Mouse (Mus musculus) c-Kit-positive CD71-negative TER-119-negative erythroid progenitor cells, embryonic 14.5 days (primary cell): ENCODE data around the gene Dhrs1.
A peak's percentile ranks its signal among the peaks of the same experiment; 100 is the strongest.

Experiments used
- DNase-seq: peaks from one replicate; pipeline ENCODE4 v3.0.0-alpha.2; 2013; ENCODE audit warnings: low read depth

Gene Dhrs1

DNA sequence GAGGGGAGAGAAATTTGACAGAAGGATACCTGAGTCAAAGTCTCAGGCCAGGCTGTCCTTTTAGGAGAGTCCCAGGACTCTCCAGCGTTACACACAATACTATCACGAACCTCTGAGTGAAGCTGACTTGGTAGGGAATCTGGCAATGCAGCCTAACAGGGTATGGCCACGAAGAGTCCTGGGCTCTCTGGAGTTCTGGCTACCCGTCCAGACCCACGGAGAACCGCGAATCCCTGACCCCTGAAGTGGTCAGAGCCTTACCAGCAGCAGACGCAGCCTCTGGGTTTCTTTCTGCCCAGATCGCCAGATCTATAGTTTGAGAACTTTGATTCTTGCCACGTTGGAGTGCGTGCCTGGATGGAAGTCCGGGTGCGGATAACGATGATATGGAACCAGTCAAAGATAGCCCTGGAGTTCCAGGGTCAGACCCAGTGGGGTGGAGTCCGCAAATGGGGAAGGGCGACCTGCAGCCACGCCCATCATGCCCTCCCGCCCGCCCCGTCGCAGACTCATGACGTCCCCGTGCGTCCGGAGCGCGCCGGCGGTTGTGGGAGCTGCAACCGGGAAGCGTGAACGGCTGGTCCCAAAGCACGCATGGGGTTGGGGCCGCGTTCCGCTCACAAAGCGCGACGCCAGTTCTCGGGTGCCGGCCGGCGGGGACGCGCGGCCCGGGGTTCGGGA, at the start of gene Dhrs1, which contains the start of gene Nop9:
Gene Dhrs1 (minus strand): TSS at position 511 of the 681 bp plus-strand sequence.
Gene Nop9 (plus strand): TSS at position 514 of the 681 bp plus-strand sequence.
- peak; percentile 74 for DNase-seq

DNA sequence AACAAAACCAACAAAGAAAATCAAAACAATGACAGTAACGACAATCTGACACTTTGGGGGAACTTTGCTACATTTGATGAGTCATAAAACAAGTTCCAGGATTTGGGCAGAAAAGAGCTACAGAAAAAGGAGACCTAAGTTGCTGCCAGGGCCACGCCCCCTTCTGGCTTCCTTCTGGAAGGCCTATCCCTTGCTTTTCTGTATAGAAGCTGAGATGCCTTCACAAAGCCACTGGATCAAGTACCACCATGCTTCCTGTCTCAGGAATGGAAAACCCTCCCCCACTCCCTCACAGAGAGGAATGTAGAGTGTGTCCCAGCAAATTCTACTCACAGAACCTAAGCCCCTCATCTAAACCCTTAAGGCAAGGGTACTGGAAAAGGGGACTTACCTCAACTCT, 48.5 kb upstream of the Dhrs1 start:
- DNase-seq: no peak

DNA sequence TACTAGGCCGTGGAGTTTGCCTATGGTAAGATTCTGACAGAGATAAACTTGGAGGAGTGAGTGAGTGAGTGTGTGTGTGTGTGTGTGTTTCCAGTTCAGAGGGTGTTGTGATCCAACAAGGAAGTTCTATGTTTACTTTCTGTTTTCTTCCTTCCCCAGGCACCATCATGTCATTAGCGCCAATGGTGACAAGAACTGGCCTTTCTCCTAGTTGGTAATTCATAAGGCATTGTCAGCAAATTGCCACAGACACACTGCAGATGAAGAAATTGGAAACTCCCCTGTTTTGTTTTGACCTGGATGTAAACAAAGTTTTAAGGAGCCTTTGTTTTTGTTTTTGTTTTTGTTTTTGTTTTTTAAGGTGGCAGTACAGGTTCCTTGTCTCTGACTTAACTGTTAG, 48.0 kb upstream of the Dhrs1 start:
- DNase-seq: no peak

DNA sequence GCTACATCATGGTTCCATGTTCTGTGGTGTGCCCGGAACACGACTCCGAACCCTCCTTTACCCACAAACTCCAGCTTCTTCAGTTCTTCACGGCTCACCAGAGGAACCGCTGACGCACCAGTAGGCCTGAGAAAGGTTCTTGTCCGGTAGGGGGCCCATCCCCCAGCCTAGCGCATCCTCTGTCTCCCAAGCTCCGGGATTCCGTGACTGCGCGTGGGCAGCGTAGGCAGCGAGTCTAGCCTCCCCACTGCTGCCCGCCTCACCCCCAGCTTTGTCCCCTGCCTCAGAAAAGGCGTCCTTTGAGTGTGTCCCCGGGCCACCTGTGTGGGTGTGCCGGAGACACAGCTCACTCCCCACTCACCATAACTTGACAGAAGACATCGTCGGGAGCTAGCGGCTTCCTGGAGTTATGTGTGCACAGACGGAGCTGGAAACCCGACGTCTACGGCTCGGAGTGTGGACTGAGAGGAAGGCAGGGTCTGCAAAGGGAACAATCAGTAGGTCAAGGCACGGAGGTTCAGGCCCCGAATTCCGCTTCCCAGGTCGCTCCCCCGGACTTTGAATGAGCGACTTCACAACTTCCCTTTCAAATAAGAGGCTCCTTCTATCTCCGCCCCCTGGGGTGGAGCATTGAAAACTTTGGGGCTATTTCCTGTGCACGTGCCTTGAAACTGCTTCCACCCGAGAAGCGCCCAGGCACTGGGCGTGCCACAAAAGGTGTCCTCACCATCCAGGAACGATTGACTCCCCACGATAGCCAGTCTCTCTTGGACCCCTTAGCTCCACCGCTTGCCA, 43.0 kb upstream of the Dhrs1 start, which contains the start of gene Ripk3:
Gene Ripk3 (minus strand): TSS at position 610 of the 795 bp plus-strand sequence.
- peak; percentile 74 for DNase-seq

DNA sequence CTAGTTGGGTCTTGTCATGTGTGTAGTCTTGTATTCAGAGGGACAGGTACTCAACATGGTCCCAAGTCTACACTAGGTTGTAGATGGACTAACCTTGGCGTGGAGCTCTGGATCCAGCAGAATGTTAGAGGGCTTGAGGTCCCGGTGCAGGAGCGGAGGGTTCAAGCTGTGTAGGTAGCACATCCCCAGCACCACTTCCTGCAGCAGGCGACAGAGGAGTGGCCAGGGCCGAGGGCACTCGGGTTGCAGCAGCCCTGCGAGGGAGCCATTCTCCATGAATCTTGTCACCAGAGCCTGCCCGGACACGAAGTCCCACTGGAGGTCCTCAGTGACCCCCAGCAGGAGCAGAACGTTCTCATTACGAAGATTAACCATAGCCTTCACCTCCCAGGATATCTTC, 42.2 kb upstream of the Dhrs1 start:
- DNase-seq: no peak

DNA sequence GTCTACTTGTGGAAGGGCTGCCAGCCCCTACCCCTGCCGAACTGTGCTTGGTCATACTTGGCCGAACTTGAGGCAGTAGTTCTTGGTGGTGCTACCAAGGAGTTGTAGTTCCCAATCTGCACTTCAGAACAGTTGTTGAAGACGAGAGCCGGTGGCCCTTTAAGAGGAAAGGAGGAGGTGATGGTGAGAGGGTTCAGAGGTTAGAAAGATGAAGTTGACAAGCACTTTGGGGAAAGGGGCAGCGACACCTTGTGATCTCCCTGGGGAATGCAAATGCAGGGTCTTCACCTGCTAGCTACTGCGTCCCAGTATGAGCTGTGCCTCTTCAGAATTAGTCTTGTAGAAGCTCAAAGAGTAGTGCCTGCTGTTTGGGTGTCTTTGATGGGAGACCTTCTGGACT, 39.7 kb upstream of the Dhrs1 start:
- DNase-seq: no peak

DNA sequence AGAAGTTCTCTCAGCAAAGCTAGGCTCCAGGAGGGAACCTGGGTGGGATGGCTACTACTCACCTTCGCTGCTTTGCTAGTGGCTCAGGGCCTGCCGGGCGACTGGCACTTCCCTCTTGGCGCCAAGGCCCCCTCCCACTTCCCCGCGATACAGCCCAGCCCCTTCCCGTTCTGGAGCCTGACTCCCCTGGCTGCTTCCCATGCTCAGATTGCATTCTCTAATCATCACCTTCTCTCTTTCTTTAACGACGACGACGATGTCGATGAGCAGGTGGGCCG, 38.4 kb upstream of the Dhrs1 start, which contains the start of gene Adcy4:
Gene Adcy4 (minus strand): TSS at position 138 of the 278 bp plus-strand sequence.
- DNase-seq: no peak

DNA sequence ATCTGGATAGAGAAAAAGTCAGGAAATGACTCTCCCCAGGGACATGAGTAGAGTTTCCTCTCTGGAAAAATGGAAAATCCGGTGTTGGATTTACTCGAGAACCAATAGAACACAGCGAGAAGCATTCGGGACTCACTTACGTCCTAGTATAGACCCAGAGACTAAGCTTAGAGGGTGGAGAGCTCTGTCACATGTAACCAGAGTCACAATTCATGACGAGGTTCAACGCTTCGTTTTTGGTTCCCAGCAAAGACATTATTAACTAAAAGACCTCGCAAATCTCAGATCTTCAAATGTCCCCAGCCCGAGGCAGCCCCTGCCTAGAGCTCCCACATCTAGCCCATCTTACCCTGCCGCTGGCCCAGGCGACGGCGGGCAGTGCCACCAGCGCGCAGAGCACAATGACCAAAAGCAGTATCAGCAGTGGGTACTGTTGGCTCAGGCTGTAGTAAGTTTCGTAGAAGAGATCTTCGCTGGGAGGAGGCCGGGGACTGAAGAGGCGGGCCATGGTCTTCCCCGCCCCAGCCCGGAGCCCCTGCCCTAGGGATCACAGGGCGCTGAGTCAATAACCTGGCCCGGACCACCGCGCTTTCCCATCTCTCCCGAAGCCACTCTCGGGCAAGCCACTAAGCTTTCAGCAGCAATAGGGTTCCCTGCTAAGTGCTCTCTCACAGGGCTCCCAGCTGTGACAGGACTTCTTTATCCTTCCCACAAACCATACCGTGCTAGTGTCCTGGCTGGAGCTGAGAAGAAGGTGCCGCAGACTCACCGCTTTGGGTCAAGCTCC, 37.9 kb upstream of the Dhrs1 start:
- no peak for DNase-seq

DNA sequence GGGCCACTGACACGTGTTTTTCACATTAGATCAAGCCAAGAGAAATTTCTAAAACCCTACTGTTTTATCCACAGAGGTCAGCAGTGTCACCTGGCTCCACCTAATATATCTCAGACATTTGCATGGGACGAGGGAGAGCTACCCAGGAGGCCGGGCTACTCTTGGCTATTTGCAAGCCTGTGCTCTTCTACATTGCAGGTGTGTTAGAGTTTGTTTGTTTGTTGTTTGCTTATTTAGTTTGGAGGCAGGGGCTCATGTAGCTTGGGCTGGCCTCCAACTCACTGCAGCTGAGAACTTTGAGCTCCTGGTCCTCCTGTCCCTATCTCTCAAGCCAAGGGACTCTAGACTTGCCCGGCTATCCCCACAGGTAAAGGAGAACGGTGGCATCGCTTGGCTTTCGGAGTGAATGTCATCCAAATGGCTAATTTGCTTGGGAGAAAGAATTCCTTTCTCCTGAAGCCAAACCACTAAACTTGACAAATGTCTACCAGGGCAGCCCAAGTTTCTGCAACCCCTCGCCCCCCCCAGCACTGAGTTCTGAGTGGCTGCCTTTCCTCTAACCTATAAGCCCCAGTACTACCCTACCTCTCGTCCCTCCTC, 37.0 kb upstream of the Dhrs1 start:
- no peak for DNase-seq

DNA sequence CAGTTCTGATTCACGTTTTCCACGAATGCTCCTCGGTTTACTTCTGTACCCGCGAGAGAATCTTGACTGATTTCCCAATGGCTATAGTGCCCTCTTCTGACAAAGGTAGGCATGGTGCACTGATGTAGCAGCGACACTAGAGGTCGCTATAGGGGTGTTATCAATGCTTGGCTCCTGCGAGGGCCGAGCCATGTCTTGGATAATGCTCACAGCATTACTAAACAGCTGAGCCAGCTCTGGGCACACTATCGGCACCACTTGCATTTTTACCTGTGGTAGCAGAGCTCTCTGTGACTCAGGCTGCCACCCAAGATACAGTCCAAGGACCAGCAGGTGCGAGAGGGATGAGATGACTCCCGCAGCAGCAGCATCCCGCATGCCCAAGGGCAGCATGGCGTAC, 35.8 kb upstream of the Dhrs1 start:
- no peak for DNase-seq

DNA sequence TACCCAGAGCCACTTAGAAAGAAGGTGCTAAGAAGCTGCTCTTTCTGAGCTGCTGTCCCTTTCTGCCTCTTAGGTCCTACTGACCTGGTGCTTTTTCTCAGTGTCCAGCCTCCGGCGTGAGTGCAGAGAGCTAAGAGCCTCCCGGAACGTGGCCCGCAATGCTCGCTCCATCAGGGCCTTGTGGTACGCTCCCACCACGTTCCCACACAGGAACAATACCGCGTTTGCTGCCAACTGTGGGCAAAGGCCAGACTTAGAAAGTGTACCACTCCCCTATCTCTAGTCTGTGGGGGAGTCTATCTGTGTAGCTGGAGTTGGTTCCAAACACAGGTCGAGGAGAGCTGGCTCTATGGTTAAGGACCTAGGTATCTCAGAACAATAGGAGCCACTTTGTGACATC, 35.2 kb upstream of the Dhrs1 start:
- no peak for DNase-seq

DNA sequence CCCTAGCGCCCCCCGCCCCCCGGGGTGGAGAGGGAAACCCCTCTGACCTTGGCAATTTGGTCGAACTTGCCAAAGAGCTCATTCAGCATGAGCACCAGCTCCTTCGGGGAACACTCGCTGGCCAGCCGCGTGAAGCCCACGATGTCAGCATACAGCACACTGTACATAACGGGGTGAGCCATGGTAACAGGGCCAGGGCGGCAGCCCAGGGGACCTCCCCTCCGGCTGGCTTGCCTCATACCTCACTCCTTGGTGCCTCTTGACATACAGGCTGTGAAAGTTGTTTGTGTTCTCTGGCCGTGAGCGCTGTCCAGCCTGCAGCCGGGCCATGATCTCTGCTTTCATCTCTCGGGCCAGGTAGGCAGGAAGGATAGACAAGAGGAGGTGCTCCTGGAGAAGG, 34.2 kb upstream of the Dhrs1 start:
- no peak for DNase-seq

DNA sequence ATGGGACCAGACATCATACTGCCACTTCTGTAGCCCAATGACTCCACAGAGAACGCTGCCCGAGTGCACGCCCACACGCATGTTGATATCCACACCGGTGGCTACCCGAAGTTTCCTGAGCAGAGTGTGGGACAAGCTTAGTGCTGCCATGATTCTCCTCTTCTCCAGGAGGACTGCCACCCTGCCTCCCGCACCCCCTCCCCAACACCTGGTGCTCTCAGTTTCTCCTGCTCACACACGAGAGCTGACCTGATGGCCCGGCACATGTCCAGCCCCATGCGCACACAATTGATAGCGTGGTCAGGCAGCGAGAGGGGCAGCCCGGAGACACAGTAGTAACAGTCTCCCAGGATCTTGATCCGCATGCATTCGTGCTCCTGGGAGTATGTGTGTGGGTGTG, 33.2 kb upstream of the Dhrs1 start:
- no peak for DNase-seq

DNA sequence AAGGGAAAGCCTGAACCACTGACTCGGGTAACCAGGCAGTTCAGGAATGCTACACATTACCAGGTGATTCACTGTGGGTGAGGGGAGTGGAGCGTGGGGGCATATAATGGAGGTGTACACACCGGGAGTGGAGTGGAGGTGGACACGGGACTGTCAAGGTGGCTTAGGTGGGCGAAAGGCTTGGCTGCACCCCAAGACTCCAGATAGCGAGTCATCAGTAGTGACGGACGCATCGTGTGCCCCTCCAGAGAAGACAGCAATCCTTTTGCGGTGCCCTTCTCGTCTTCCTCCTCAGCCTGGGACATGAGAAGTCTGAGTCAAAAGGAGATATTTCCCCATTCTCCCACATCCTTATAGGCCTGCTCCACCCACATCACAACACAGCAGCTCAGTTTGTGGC, 32.3 kb upstream of the Dhrs1 start:
- no peak for DNase-seq

DNA sequence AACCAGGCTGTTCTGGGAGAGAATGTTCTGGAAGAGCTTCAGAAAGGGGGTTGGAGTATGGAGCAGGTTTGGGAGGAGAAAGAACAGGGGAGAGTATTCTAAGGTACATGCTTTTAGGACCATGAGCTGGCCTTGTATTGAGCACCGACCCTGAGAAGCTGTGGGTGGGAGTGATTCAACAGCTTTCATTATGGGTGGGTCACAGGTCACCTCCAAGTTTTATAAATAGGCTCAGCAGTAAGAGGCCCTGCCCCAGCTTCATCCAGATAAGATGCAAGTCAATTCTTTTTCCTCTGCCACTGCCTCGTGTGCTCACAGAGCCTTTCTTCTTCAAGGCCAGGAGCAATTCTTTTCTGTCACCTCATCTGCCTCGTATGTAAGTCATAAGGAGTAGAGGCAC, 31.7 kb upstream of the Dhrs1 start:
- no peak for DNase-seq

DNA sequence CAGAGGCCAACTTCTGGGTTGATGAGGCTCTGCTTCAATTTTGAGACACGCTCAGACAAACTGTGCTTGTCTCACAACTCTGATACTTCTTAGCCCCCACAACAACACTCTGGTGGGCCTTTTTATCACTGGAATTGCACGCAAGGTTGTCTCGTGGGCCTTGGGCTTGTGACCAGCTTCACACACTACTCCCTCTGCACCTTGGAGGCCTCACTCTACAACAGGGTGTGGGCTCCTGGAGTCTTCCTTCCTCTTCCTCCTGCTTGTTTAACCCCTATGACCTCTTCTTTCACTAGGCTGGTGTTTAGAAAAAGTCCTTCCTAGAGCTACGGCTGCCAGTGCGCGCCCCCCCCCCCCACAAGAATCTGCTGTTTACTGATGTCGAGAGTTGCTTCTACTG, 31.2 kb upstream of the Dhrs1 start:
- no peak for DNase-seq

DNA sequence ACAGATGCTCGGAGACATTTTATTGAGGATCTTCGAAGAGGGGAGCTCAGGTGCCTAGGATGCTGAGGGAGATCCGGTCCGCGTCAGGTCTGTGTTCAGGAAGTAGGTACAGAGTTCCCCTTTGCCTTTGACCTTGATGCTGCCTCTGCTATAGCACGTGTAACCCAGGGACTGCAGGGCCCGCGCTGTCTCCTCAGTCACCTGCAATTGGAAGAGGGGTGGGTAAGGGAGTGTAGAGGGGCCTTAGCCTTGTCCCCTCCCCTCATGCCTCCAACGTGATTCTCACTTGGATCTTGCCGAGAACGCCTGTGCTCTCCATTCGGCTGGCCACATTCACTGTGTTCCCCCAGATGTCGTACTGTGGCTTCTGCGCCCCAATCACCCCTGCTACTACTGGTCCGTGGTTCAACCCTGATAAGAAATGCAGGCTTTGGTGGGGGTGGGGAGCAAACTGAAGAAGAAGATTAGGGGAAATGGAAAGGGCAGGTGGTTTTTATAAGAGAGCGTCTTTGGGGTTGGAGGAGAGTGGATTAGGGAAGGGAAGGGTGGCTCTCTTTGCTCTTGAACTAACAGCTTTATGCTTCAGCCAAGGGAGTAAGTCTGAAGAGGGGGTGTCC, 23.7 kb upstream of the Dhrs1 start:
- DNase-seq: no peak

DNA sequence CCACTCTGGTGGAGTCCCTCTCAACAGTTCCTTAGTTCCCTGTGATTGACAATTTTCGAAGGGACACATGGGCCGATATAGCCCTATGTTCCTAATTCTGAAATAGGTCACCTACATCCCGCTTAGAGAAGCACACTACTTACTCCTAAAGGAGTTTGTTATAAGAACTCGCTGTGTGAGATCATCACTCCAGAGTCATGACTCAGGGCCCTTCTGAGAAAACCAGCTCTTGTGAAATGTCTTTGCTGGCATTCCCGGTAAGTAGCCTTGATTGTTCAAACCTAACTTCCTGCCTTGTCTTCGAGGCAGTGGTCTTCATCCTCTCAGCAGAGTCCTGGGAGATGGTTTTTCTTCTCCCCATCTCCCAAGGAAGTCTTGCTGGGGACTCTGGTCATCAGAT, 23.1 kb upstream of the Dhrs1 start:
- DNase-seq: no peak

DNA sequence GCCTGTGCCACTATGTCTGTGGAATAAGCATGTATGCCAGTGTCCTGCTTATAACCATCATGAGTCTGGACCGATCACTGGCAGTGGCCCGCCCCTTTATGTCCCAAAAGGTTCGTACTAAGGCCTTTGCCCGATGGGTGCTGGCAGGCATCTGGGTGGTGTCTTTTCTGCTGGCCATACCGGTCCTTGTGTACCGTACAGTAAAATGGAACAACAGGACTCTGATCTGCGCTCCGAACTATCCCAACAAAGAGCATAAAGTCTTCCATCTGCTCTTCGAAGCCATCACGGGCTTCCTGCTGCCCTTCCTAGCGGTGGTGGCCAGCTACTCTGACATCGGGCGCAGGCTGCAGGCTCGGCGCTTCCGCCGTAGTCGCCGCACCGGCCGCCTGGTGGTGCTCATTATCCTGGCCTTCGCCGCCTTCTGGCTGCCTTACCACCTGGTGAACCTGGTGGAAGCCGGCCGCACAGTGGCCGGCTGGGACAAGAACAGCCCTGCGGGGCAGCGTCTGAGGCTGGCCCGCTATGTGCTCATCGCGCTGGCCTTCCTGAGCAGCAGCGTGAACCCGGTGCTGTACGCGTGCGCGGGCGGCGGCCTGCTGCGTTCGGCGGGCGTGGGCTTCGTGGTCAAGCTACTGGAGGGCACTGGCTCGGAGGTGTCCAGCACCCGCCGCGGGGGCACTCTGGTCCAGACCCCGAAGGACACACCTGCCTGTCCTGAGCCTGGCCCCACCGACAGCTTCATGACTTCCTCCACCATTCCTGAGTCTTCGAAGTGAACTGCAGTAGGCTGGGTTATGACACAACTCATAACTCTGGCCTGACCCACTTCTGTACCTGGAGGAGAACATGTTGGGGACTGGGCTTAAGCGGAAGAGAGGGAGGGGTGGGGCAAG, 22.3 kb upstream of the Dhrs1 start:
- no peak for DNase-seq

DNA sequence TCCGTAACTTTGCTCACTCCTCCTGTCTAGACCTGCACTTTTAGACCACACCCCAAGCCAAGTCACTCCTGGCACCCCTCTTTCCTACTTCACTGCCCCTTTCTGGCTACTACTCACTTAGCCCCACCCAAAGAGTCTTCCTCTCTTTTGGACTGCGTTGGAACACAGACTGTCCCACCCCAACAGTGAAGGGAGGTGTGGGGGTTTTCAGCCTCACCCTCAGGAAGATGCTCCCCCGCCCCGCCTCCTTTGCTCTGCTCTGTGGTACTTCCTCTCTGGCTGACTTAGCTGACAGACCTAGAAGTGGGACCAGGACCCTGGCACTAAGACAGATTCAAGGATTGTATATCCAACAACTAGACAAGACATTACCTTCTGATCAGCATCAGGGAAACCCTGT, 20.2 kb upstream of the Dhrs1 start, which contains the start of gene Ltb4r1:
Gene Ltb4r1 (plus strand): TSS at position 267 of the 400 bp plus-strand sequence.
- DNase-seq: no peak

DNA sequence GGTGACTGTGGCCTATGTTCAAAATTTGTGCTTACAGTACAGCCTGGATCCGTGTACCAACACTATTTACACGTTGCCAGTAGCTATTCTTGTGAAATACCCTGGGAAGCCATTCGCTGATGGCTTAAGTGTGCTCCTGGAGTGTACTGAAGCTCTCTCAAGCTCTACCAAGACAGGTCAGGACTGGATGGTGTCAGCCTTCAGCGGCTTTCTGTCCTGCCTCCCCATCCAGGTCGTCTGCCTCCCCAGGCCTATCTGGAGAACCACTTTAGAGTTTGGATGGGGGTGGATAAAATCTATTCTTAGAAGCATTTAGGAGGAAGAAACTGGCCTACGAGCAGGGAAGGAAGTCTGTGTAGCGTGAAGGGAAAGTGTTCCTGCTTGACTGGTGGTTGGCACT, 17.7 kb upstream of the Dhrs1 start:
- DNase-seq: no peak
